In genomic region chr16:6821741-6822140, GRCm38 (mm10) we compare ENCODE assay signal across 12 mouse cellular contexts.
"Had no signal": no experiment of that assay in that cellular context is flagged by ENCODE, and none has a peak within 500 bp of the region (broad histone marks: within the 10 kb centered on the region; RNA-seq: fewer than 3 reads in every experiment).

No protein-coding gene starts in this region.

- DNase-seq: gastrocnemius, adult 2 months; gastrocnemius, postnatal 10 days; gastrocnemius, postnatal 25 days; heart, adult 2 months; heart, postnatal 10 days; kidney, adult 18-20 months; kidney, adult 8-10 months; kidney, postnatal 14 days; kidney, postnatal 36 days; layer of hippocampus, adult 9-11 months; layer of hippocampus, postnatal 36 days; left cerebral cortex, postnatal 4 days had no signal
